In genomic region chr8:71299716-71300115, GRCm38 (mm10) we compare ENCODE assay signal across 11 mouse cellular contexts.
"Had no signal": no experiment of that assay in that cellular context is flagged by ENCODE, and none has a peak within 500 bp of the region (broad histone marks: within the 10 kb centered on the region; RNA-seq: fewer than 3 reads in every experiment).

No protein-coding gene starts in this region.

- H3K4me3 ChIP-seq: limb, embryonic 15.5 days; midbrain, embryonic 13.5 days had no signal

- H3K27ac ChIP-seq: limb, embryonic 15.5 days; midbrain, embryonic 13.5 days had no signal

- DNase-seq: kidney, adult 8-10 months; kidney, postnatal 25 days; layer of hippocampus, adult 9-11 months; layer of hippocampus, postnatal 36 days; lung, adult 2 months; lung, postnatal 36 days; right cerebral cortex, postnatal 14 days; thymus, postnatal 4 days had no signal

- H3K9ac ChIP-seq: limb, embryonic 15.5 days; midbrain, embryonic 13.5 days had no signal

- ATAC-seq: lung, postnatal 0 days; midbrain, embryonic 13.5 days had no signal

- H3K9me3 ChIP-seq: limb, embryonic 15.5 days had no signal

- H3K4me1 ChIP-seq: limb, embryonic 15.5 days; midbrain, embryonic 13.5 days had no signal

- H3K4me2 ChIP-seq: limb, embryonic 15.5 days; midbrain, embryonic 13.5 days had no signal

- H3K27me3 ChIP-seq: limb, embryonic 15.5 days; midbrain, embryonic 13.5 days had no signal
